Mouse (Mus musculus) cerebellum, adult 2 months (tissue): ENCODE measurements around the gene Tbc1d17.

Experiments
- CTCF ChIP-seq: fragments of 200-500 bp; IDR thresholded peaks from 2 replicates; pipeline ENCODE4 v1.5.1; 2011; ENCODE audit warnings: low read depth, mild to moderate bottlenecking, control low read depth, low read length, moderate library complexity, borderline replicate concordance; ENCODE audit not compliant: insufficient read depth
- POLR2A ChIP-seq: fragments of 200-500 bp; IDR thresholded peaks from 2 replicates; pipeline ENCODE4 v1.6.1; 2011; ENCODE audit warnings: low read length, control low read depth, borderline replicate concordance; ENCODE audit not compliant: insufficient read depth

DNA sequence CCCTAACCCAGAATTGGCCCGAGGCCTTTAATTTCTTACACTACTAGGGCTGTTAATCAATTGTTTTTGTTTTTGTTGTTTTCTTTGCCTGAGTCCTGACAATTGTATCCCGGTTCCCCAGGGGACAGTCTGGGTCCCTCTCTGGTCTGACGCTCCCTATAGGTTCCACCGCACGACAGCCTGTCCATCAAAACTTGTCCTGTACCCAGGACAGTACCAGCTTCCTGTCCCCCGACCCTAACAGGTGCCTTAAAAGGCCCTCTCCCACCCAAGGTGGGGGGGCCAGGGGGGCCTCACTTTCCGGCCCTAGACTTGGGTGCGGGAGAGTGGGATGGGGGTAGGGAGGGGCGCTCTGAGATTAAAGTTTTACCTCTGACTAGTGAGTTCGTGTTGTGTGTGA lies 6.2 kb upstream of the Tbc1d17 start:
- TF ChIP-seq CTCF: no peak
- TF ChIP-seq POLR2A: no peak
